Mouse (Mus musculus): ENCODE data around the gene Rpl38.
A peak's percentile ranks its signal among the peaks of the same experiment; 100 is the strongest.

Rpl38 gene

DNA sequence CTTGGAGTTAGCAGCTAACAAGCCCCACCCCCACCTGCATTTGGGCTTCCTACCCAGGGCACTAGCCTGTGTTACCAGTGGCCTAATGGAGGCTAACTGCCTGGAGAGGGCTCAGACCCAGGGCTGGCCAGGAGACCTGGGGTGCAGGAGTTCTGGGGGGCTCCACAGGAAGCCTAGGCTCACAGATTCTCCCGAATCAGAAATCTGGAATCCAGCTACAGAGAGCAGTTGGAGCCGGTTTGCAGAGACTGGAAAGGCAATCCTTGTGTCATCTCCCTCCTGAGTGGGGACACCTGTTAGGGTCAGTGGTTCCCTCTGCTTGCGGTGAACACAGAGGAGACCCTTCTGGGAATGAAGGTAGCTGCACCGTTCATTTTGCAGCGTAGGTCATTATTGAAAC, 12.7 kb downstream of the Rpl38 start:
- no peak for DNase-seq

DNA sequence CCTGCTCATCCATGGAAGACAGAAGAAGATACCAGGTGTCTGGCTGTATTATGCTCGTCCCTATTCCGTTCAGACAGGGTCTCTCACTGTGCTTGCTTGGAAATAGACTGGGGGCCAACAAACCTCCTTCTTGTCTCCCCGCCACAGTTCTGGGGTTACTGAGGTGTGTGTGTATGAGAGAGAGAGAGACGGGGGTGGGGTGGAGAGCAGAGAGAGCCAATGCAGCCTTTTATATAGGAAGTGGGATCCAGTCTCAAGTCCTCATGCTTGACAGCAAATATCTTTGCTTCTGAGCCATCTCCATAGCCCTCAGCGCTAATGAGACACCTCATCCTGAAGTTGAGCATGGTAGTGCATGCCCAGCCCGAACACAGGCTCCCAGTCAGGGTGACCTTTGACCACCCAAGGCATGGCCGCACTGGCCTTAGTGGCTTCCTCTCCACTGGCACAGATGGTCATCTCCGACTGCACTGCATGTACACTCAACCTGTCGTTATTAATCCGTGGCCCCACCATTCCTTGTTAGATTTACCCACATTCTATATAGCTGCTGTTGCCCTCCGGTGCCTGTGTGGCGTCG, 14.1 kb downstream of the Rpl38 start:
- no peak for DNase-seq

DNA sequence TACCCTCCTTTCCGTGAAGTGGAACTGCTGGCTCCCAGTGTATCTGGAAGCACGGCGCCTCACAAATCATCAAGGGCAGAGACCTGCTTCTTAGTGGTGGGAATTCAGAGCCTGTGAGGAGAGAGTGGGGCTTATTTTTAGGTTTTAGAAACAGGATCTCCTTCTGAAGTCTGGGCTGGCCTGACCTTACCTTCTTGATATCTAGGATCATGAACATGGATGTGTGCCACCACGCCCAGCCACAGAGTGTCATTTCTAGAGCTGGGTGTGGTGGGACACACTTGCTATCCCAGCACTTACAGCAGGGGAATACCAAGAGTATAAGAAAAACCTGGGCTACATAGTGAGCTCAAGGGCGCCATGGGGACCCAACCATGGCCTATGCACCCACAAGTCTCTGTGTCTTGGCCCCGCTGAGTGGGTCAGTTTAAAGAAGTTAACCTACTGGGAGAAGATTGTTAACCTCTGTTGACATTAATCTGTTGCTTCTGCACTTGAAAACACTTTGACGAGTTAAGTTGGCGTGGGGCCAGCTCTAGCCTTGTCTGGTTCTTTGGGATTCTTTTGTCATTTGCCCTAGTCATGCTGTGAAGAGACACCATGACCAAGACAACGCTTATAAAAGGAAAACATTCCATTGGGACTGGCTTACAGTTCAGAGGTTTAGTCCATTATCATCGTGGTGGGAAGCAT, 14.9 kb downstream of the Rpl38 start:
- no peak for DNase-seq

DNA sequence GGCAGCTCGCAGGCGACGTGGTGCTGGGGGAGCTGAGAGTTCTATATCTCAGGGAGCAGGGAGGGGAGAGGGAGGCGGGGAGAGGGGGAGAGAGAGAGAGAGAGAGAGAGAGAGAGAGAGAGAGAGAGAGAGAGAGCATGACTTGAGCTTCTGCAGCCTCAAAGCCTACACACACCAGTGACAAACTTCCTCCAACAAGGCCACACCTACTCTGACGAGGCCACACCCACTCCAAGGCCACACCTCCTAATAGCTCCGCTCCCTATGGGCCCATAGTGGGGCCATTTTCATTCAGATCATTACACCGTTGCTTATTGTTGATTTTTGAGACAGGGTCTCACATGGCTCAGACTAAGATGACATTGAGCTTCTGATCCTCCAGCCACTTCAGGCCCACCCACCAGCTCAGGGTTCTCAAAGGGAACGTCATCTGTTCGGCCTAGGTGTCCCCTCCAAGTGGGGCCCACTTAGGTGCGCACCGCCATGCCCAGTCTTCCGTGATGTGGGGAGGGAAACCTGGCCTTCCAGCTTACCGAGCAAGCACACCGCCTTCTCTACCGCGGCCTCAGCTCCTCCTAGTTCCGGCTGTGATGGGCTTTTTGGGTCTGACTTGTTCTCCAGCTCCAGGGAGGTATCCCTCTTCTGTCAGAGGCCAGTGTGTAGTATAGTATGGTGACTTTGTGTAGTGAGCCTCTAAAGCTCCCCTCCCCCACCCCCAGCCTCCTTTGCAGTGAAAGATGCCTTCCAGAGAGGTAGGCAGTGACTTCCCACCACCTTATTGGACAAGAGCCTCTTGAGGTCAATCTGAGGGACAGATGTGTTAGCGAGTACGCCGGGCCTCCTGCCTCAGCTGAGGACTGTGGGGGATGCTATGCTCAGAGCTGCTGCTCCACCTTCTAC, 15.6 kb downstream of the Rpl38 start:
- DNase-seq = peak in 1 of 2 experiments; percentile 13

DNA sequence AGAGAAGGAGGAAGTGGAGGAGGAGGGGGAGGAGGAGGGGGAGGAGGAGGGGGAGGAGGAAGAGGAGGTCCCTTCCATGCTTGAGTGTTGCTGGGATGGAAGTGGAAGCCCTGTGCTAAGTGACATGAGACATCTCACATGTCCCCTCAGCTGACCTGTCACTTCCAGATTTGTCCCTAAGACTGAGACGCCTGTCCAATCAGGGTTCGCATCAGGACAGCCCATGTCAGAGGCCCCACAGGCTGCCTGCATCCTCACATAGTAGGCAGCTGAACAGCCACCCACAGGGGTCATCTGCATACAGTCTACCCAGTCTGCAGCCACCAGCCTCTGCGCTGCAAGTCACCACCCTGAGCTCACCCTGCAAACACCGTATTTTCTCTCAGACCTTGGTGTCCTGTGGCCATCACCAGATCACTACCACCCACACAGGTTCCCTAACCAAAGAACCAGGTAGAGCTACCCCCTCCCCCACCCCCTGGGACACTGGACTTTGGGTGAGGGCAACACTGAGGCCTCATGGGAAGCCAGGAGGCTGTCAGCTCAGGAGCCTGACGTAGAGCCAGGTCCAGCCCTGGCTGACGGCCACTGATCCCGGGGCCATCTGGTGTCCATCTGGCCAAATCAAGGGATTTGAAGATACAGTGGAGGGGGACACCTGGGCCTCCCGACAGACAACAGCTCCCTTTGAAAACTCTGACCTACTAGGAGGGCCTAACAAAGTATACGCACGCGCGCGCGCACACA, 16.5 kb downstream of the Rpl38 start:
- no peak for DNase-seq

DNA sequence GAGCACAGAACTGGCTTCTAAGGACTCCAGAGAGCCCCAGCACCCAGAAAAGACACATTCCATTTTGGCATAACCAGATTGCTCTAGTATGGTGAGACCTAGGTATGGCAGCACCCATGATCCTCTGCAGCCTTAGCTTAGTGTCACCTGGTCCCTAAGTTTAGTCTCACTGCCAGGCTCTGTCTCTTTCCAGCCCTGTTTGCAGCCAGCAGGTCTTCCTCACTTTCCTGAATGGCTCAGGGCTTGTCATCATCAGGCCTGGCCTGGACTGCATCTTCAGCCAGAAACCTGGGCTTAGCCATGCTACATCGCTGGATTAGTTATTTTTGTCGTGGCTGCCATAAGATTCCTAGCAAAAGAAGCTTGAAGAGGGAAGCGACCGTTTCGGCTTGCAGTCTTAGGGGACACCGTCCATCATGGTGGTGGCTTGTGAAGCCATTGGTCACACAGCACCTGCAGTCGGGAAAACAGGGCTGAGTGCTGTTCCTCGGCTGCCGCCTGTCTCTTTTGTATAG, 17.3 kb downstream of the Rpl38 start:
- no peak for DNase-seq

DNA sequence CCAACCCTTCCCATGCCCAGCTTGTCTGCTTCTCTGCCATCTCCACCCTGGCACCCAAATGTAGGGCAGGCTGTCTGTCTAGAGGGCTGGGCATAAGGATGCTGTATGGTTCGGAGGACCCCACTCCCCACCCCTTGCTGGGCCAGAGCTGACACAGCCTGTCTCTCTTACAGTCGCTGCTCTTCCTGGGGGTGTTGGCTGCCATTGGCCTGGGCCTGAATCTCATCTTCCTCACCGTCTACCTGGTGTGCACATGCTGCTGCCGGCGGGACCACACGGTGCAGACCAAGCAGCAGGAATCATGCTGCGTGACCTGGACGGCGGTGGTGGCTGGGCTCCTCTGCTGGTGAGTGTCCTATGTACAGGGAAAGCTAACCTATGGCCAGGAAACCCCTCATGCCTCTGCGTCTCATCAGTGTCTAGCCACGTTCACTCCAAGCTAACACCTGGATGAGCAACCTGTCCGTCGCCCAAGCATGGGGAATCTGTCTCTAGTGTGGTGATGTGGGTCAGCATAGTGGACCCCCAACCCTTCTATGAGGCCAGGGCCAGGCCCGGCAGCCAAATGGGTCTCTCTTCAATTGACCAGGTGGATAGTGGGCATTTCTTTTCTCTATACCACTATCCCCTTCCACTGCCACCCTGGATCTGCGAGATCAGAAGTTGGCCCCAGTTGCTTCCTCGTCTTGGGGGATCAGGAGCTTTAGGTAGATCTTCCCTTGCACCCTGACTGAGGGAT, 18.1 kb downstream of the Rpl38 start:
- DNase-seq = no peak

DNA sequence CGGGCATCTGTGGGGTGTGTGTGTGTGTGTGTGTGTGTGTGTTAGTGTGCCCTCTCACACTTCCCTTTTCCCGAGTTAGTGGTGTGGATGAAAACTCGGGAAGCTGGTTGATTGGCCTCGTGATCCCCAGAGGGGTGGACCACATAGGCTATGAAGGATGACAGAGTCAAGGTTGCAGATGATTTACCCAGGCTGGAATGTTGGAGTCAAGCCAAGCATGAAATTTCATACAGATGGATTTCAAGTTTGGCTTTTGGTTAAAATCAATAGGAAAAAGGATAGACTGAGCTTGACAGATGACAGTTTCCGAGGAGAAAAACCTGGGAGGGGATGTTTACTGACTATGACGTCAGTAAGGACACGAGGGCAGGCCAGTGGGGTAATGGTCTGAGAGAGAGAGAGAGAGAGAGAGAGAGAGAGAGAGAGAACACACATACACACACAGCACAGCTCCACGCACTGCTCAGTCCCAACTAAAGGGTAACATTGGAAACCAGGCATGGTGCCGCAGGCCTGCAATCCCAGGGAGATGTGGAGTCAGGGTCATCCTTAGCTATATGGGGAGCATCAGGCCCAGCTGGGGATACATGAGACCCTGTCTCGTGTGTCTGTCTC, 19.4 kb downstream of the Rpl38 start:
- no peak for DNase-seq

DNA sequence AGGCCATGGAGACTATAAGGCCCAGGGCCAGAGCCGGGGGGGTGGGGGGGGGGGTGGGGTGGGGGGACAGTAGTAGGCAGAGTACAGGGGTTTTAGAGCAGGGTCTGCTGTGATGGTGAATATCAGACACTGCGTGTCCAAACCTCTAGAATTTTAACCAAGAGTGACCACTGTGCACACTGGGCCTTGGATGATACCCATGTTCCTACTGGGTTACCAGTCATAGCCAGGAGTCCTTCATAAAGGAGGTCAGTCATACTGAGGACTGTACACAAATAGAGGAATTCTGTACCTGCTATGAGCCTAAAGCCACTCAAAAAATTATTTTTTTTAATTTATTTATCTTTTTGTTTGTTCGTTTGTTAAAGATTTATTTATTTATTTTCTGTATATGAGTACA, 20.4 kb downstream of the Rpl38 start:
- no peak for DNase-seq

DNA sequence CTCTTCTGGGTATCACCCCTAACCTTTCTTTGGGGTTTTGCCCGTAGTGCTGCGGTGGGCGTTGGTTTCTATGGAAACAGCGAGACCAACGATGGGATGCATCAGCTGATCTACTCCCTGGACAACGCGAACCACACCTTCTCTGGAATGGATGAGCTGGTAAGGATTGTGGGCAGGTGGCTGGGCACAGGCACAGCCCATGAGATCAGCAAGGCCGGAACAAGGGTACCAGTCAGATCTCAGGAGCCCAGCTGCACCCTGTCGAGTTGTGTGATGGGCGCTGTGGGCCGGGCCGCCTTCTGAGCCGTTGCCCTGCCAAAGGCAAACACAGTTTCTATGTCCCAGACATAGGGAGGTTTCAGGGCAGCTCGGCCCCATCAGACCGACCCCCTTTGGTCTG, 21.9 kb downstream of the Rpl38 start:
- DNase-seq = no peak

DNA sequence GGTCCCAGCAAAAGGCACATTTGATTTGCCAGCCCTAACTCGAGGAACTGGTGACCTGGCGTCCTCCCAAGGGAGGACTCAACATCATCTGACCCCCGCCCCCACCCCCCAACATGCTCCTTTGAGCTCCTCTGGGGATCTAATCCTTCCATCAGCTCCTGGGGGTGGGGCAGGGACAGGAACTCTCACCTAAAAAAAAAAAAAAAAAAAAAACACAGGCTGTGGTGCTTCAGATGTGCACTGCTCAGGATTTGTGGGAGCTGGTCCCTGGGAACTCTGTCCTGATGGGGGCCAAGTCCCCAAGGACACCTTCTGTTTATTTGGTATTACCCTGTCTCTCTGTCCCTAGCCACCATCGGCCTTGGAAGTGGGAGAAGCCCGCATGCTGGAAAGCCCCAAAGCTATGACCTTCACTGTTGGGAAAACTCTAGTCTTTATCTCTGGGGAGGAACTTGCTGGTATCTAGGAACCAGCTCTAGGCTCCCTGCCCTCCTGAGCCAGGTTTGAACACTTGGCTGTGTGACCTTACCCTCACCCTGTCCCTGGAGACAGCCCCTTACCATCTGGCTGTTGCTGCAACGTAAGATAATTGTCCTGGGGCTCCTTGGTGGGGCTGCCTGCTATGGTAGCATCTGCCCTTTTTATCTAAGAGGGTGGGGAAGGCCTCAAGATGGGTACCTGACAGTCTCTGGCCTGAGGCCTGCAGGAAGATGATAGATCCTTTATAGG, 23.3 kb downstream of the Rpl38 start:
- no peak for DNase-seq

DNA sequence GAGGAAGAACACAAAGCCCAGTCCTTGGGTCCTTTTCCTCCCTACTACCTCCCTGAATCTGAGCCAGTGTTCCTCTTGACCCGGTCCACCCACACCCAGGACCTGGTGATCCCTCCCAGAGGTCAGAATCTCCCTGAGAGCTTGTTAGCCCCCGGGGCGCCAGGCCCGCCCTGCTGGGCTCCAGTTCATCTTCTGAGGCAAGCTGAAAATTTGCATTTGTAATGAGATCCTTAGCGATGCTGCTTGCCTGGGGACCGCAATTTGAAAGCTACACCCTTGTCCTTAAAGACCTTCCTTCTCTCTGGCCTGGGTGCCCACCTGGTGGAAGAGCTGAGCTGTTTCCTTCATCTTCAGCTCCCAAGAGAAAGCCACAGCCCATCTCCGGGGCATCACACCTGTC, 24.3 kb downstream of the Rpl38 start:
- DNase-seq = no peak

DNA sequence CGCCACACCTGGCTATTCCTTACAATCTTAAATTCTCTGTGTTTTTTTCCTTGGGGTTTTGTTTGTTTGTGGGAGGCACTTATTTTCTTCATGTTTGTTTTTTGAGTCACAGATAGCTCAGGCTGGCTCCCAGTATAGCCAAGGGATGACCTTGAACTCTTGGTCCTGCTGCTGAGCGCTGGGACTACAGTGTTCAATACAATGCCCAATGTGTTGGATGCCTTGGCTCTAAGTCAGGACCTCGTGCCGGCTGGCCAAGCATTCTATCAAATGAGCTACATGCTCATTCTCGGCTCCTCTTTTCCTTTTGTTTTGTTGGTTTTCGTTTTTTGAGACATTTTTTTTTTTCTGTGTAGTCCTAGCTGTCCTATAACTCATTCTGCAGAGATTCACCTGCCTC, 25.1 kb downstream of the Rpl38 start:
- no peak for DNase-seq

DNA sequence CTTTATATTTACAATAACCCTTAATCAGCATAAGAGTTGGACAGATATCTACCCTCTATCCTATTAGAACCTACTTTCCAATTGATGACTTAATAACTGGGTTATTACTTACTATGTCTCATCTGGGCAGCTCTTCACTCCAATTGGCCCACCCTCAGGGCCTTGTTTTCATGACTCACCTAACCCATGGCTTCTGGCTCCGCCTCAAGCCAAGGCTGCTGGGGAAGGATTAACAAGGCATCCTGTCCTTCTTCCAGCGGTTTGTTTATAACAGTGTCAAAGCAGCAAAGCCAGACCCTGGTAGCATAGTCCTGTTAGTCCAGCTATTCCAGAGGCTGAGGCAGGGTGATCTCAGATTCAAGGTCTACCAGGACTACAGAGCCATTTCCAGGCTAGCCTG, 26.1 kb downstream of the Rpl38 start:
- DNase-seq = no peak

DNA sequence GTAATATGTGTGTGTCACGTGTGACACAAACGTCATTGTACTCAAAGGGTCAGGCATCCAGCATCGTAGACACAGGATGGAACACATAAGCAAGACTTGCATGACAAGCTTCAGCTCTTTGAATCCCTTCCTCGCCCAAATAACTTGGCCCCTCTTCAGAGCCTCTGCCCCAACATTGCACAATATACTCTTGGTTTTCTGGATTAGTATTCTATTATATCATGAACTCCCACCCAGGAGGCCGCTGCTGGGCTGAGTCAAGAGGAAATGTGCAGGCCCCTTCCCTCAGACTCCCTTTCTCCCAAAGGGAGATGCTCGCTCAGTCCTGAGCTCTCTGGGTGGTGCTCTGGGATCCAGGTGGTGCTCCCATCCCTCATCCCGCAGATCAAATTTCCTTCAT, 30.2 kb downstream of the Rpl38 start:
- no peak for DNase-seq

DNA sequence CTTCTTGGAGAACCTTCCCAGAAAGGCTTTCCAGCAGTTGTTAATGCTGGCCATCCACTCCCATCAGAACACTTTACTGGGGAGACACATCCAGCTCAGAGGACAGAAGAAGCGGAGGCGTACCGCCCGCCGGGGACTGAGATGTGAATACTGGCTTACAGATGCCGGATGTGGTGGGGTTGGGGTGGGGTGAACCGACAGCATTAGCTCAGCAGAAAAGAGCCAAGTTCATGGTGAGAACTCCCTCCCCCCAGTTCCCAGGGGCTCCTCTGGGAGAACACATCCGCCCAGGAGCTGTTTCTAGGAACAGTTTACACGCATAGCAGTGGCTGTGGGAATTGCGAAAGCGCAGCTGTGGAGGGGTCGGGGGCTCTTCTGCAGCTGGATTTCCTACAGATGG, 31.2 kb downstream of the Rpl38 start:
- DNase-seq = peak in 1 of 2 experiments; percentile 15

DNA sequence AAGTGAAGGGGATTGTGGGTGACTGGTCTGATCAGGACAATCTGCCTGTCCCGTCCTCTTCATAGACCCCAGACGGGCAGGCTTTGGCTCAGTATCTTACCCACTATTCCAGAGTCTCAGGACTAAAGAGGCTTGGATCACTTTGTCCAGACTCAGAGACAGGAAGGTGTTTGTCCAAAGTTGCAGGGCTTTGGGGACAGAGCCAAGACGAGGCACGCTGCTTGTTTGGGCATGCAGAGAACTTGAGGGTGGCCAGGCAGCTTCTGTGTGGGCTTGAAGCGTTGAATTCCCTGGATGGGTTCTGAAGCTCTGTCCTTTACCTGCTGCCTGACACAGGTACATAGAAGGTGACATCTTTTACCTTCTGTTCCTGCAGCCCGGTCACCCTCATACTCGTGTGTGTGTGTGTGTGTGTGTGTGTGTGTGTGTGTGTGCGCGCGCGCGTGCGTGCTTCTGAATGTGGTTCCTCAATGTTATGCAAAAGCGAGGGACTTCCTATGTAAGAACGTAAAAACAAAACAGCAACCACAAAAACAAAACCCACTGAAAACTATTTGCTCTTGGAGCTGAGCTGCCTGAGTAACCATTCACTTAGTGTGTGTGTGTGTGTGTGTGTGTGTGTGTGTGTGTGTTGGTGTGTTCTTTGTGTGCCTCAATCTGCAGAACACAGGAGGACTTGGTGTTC, 34.1 kb downstream of the Rpl38 start:
- DNase-seq = peak in 1 of 2 experiments; percentile 32

DNA sequence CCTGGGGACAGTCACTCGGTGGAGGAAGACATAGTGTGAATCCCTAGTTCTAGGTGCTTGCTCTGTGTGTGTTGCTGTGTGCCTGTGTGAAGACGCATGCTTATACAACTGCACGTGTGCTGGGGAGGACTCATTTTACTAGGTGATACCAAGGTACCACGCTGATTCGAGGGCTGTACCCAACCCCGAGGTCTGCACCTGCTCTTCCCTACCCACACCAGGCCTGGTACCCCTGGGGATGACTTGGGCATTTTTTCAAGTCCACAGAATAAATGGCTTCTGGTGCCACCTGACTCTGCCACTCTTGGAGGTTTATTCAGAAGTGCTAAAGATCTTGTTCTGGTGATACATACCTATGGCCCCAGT, 34.7 kb downstream of the Rpl38 start:
- DNase-seq = no peak

DNA sequence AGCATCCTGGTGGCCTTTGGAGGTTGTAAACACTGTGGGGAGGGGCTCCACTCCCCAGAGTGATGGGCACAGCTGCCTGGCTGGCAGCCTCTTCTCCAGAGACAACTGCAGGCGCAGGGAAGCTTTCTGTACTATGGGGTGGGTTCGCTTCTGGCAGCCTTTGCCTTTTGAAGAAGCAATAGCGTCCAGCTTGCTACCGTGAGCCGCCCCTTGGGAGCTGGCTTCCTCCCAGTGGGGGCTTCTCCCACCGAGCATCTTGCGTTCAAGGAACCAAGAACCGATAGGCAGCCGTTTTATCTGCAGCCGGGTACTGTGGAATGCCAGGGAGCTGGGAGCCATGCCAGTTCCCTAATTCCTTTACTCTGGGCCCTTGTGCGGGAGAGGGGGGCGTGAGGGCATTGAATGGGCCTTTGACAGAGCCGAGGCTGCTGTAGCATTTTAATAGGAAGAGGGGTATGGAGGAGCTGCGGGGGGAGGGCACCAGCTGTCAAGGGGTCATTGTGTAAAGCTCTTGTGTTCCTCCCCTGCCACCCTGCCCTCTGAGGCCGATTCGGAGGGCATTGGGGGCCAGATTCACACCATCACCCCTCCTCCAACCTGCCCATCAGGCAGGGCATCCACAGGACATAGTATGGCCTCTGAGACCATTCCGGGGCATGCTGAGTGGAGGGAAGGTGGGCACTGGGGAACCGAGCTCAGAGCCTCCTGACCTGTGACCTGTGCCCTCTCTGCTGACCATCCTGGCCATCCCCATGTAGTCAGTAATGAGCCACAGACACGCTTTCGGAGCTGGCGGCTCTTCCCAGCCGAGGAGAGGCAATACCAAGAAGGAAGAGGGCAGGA, 36.0 kb downstream of the Rpl38 start:
- no peak for DNase-seq

DNA sequence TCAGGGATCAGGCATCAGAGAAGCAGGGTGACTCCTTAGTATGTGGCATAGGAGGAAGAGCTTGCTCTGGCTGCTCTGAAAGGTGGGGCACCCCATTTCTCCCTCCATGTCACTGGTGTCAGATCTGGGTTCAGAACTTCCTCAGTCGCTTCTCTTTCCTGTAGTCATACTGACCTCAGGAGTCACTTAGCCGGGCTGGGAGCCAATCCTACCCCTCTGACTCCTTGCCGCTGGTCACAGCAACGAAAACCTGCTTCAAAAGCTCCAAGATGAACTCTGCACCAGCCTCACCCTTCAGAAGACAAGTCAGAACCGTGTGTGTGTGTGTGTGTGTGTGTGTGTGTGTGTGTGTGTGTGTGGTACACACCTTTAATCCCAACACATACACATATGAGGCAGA, 38.0 kb downstream of the Rpl38 start:
- no peak for DNase-seq
